Mouse (Mus musculus) testis, adult 2 months (tissue): ENCODE measurements around the gene Ss18l2.

Experiments used
- CTCF ChIP-seq: fragments of 200-500 bp; IDR thresholded peaks from 2 replicates; pipeline ENCODE4 v1.5.1; 2012; ENCODE audit warnings: low read depth, mild to moderate bottlenecking, inconsistent platforms, low read length, moderate library complexity; ENCODE audit not compliant: control insufficient read depth, insufficient read depth, insufficient replicate concordance
- POLR2A ChIP-seq: fragments of 200-500 bp; IDR thresholded peaks from 2 replicates; pipeline ENCODE4 v1.6.1; 2012; ENCODE audit warnings: low read depth, mild to moderate bottlenecking, inconsistent platforms, low read length, moderate library complexity; ENCODE audit not compliant: control insufficient read depth

- TF ChIP-seq POLR2A (no peak), CTCF (no peak)
Measured at GRCm38 (mm10) chr9:121672311-121672710, 37.8 kb upstream of the Ss18l2 start.
